Mouse (Mus musculus) heart, adult 8-10 months (tissue): Measurements from ENCODE around the gene Lyl1. TPM values are rescaled to one million over a fixed set of nuclear protein-coding genes. Genes with fewer than 3 reads are reported as not detected.

Source experiments
- DNase-seq: peaks from one replicate; pipeline ENCODE4 v3.0.0; 2022; ENCODE audit warnings: low spot score
- total RNA-seq, 4 experiments: library from RNA; stranded (reverse); gene quantifications; 2 replicates each; pipeline ENCODE4 v1.2.4; 2022

The Lyl1 gene
- total RNA-seq, 4 experiments from 2014 or later, result 3.5 to 4.8 (median 4.3) TPM

DNA sequence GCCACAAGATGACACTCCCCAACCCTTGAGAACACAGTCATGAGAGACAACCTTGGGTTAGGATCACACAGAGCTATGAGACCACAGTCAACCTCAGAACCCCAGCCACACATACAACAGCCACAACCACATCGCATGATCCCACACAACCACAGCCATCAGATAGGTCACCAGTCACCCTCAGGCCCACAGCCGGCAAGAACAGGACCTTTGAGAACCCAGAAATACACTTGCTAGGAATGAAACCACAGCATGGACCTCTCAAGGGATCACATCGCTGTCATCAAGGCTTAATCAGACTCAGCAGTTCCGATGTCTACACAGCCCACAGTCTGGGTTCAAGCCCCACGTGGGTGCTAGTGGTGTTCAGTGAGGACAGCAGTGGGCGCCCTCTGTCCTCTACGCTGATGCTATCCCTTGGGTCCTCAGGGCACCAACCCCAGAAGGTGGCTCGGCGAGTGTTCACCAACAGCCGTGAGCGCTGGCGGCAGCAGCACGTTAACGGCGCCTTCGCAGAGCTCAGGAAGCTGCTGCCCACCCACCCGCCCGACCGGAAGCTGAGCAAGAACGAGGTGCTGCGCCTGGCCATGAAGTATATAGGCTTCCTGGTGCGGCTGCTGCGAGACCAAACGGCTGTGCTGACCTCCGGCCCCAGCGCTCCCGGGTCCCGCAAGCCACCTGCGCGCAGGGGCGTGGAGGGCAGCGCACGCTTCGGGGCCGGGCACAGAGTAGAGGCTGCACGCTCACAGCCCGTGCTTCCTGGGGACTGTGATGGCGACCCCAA is 2.4 kb downstream of the Lyl1 start:
- DNase-seq, result no peak

DNA sequence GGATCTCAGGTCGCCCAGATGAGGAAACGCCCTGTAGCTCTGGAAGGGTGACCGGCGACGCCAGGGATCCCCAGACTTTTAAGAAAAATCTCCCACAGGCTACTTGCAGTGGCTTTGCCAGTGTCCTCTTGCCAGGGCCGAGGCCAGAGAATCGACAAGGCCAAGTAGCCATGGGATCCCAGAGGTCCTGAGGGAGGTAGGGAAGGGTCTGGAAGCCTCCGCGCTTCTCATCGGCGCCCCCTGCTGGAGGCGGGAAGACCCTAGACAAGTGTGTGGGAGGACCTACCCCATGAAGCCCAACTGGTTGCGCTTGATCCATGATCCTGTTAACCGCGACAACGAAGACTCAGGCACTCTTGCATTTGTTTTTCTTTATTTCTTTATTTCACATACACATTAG is 3.1 kb downstream of the Lyl1 start:
- DNase-seq, result peak; percentile 82

DNA sequence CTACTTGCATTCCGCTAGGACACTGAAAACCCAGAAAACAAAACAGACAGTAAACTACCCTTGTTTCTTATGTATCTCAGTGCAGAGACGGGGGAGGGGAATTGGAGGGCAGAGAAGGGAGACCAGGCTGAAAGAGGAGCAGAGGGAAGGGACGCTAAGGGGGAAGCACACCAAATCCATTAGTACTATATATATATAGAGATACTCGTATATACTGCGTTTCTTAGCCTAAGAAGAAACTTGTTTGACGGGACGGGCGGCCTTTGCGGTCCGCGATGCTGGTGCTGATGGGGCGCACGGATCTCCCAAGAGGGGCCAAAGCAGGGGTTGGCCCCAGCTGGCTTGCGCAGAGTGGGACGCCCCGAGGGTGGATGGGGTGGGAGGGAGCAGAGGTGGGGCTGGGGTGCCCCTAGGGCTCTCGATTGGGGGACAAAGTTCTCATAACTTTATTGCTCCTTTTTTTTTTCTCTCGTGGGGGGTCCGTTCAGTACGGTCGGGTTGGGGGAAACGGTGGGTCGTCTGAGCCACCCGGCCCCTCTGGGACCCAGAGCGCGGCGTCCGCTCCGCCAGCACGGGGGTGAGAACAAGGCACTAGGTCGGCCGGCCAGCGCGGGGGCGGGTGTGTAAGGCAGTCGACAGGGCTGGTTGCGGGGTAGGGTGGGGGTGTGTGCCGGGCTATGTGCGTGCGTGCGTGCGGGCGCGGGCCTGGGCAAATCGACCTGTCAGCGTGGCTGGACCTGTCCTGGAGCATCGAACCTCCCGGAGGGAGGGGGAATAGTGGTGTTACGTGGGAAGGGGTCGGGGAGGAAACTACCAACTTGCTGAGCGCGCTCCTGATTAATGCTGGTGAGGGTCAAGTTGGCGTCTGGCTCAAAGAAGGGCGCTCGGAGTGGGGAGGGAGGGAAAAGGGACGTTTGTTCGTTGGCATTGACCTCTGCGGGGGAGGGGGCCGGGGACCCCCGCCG is 3.9 kb downstream of the Lyl1 start:
- no peak for DNase-seq

DNA sequence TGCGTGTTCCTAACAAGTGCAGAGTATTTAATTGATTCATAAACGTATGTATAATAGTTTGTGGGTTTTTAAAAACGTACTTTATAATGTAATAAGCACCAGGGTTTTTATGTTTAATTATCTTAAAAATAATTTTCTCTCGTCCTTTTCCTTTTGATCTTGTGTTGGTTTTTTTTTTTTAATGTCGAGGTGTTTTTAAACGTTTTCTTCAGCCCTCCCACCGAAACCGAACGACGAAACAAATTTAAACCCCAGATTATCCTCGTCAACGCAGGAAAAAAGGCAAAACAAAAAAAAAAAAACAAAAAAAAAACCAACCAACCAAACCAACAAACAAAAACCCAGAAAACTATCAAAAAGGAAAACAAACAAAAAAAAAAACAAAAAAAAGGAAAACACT is 4.7 kb downstream of the Lyl1 start:
- no peak for DNase-seq

DNA sequence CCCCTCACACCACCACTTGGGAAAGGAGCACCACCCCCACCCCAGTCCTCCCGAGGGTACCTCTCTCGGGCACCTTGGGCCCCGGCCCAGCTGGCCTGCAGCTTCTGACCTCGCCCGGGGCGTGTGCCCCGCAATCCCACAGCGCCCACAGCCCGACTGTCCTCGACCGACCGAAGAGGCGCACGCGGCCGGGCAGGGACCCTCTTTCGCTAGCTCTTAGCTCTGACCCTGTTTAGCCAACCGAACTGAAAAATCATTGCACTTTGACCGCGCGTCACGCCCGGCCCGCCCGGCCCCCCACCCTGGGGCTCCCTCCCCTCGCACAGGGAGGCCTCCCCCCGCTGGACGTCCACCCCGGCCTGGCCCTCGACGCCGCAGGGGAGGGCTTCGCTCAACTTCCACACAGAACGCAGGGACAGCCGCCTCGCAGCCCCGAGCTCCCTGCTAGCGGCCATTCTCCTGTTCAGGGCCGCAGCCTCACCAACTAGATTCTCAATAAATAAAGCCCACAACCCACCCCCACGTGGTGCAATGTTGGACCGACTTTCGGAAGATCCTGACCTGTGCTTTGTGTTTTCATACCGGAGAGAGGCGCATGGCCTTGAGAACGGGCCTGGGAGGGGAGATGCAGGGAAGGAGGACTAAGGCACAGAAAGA is 5.5 kb downstream of the Lyl1 start:
- DNase-seq, result no peak

DNA sequence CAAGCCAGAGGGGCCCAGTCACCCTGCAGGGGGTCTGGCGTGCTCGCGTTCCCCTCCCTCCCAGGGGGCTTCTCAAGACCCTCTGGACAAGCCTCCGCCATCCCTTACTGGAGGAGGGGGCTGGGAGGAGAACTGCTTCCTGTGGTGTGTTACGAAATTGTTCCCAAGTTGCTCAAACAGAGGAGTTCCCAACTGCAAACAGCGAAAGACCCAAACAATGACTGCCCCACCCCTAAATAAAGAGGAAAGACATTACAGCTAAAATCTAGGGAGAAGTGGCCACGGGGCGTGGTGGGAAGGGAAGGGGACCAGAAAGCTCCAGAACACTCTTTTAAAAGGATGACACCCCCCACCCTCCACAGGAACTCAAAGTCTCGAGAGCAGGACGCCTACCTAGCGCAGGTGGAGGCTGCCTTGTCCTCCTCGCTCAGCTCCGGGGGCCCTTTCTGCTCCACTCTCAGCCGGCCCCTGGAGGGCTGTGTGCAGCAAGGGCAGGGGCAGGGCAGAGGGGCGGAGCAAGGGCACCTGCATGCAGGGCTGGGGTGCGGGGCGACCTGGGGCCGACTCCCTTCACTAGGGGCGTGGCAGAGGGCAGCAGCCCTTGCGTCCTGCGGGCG is 6.1 kb downstream of the Lyl1 start:
- no peak for DNase-seq

DNA sequence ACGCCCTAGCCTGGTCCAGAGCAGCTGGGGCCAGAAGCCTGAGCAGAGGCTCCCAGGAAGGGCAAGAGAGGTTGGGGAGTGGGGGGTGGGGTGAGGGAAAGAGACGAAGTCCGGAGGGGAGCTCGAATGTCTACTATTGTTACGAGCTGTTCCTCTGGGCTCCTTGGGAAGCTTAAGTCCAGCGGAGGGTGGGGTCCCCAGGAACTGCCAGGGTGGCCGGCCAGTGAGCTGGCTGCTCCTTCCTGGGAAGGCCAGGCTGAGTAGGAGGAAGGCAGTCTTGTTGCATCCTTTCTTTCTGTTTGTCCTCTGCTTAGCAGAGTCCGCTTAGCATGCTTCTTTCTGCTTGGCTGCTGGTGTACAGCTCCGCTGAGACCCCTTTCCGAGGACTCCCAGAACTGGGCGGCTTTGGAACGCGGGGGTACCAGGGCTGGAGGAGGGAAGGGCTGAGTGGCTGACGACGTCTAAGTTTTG is 6.8 kb downstream of the Lyl1 start:
- no peak for DNase-seq

DNA sequence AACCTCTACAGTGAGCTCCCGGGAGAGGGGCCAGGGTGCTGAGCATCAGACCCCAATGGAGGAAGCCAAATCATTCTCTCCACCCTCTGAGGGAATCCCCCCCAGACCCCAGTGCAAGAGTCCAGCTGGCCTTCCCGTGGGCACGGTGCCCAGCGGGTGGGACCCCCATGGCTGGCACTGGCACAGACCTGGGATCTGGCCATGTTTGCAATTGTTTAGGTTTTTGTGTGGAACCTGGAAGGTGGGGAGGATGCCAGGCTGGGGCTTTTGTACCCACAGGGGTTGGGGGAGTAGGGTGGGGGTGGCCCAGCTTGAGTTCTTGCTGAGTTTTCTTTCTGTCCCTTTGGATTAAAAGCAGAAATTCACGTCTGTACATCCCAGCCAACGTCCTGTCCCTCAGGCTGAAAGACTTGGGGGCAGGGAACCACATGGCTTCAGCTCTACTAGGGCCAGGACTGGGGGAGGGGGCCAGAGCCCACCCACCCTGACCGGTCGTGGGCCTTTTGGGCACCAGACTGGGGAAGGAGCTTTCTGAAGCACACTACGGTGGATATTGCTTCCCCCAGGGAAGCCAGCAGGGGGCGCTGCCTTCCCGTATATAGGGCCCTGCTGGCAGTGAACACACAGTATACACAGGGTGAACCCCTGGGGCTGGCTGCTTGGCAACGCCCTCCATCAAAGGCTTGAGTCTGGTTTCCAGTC is 7.7 kb downstream of the Lyl1 start:
- peak; percentile 86 for DNase-seq

DNA sequence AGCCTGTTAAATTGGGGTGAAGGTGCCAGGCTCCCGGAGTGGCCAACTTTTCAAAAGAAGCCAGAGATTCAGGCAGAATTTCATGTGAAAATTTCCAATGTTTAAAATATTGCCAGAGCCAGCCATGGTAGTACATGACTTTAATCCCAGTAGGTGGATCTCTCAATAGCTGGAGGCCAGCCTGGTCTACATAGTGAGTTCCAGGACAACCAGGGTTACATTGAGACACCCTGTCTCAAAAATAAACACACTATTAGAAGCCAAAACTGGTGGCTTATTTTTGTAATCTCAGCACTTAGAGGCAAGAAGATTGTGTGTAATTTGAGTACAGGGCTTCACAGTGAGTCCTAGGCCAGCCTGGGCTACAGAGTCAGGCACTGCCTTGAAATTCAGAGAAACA is 8.7 kb downstream of the Lyl1 start:
- DNase-seq, result no peak

DNA sequence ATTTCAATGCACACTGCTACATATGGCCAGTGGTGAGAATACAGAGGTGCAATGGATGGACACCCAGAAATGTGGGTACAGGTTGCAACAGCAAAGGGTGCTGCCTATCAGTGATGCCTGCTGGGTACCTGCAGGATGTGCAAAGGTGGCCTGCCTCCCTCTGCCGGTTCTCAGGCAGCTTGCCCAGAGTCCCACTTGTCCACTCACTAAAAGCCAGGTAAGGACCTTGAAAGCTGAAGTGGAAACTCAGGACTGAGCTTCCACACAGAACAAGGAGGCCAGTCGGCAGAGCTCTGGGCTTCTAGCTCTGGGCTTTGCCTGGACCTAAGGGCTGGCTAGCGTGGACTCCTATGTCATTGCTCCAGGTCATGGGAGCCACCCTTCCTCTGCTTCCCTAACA is 10.1 kb downstream of the Lyl1 start:
- no peak for DNase-seq

DNA sequence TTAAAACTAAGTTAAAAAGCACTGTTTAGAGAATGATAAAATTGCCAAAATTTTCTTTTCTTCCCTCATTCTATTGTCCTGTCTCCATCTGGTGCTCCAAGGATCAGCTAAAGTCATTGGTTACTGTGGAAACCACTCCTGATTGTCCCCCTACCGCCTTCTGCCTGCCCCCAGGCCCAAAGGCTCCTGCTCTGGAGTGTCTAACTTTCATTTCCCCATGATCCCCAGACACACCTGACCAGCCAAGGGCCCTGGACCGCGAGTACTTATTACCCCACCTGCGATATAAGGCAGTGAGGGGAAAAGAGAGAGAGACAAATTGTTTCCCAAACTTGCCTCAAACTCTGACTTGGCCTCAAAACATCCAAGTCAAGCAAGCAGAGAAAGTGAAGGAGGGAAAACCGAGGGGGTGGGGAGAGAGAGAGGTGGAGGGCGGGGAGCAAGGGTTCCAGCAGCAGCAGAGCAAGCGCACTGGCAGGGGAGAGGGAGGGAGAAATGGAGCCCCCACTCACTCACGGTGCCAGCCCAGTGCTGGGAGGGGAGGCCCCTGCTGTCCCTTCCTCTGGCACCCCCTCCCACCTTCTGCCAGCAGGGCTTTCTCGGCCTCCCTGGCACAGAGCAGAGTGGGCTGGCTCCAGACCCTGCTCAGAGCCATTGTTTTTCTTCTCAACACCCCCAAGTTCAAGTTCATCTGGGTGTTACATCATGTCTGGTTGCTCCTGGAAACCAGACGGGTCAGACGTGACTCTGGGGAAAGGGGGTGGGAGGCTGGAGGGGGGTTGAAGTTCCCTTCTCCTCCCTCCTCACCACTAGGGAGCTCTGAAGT is 10.9 kb downstream of the Lyl1 start:
- DNase-seq, result no peak

DNA sequence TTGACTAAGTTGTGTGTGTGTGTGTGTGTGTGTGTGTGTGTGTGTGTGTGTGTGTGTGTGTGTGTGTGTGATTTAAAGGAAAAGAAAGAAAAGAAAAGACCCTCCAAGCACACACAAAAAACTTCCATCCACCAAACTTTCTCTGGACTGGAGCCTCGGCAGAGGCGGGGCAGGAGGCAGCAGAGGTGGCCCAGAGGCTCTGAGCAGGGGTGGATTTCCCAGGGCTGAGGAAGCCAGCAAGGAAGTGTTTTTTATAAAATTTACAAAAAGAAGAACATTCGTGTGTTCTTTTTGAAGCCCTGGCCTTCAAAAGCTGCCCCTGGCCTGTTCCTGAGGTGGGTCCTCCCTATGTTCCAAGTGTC is 11.5 kb downstream of the Lyl1 start:
- DNase-seq, result no peak

DNA sequence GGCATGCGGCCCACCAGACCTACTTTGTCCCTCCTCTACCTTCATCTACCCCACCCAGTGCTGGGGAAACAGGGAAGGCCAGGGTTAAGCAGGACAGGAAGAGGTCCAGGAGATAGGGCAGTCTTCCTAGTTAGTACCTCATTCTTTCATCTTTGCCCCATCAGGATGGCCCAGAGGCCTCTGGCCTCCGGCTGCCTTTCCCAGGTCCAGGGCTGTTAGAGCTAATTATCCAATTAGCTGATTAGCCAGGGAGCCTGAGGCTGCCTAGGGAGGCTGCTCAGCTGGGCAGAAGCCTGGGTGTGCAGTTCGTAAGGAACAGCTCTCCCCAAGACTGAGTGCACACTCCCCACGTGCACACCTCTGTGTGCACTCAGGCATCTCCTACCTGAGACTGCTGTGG is 12.1 kb downstream of the Lyl1 start:
- no peak for DNase-seq

DNA sequence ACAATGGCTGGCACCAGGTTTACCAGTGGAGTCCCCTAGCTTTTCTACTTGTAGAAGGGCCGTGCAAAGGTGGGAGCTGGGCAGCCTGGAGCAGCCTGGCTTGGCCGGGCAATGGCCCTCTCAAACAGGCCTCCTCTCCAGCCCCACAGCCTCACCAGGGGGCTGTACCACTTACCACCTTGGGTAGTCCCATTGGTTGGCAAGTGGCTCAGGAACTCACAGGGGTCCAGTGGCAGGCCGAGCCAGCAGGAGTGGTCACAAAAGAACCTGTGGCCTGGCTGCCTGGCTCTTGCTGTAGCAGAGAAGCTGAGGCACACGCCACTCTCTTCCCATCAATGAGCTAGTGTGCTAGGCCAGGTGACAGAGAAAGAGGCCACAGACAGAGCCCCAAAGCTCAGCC is 12.9 kb downstream of the Lyl1 start:
- no peak for DNase-seq

DNA sequence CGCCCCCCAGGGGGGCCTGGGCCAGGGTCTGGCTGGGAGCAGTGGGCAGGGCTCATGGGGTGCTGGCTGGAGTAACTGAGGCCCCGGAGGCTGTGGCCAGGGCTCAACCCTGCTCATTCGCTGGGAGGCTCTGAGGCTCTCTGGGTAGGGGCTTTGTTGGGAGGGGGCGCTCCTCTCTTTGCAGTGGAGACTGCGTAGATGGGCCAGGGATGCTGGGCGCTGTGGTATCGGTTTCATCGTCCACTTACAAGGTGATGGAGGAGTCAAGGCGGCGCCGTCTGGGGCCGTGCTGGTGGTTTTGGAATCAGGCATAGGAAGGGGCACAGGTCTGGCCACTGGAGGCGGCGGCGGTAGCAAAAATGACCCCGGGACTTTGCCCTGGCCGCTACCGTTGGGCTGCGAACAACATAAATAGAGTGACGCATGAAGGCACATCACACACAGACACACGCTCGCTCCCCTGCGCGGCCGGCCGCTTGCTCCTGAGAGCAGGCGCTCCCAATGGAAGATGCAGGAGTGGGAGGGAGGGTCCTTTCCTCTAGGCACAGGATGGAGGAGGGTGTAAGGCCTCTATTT is 14.7 kb downstream of the Lyl1 start:
- no peak for DNase-seq

DNA sequence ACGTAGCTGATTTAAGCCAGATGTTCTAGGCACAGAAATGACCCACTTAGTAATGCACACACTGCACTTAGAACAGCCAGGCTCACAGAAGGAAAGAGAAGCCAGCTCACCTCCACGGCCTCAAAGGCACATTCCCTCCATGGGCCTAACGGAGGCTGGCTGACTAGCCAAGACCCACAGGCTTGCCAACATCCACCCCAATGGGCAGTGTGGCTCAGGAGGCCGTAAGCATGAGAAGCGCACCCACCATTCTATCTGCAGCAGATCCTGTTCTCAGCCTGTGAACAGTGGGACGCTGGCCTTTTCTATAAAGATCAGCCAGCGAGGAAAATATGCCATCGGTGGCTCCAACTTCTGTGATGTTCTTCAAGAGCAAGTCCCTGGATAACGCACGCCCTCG is 15.5 kb downstream of the Lyl1 start:
- DNase-seq, result no peak

DNA sequence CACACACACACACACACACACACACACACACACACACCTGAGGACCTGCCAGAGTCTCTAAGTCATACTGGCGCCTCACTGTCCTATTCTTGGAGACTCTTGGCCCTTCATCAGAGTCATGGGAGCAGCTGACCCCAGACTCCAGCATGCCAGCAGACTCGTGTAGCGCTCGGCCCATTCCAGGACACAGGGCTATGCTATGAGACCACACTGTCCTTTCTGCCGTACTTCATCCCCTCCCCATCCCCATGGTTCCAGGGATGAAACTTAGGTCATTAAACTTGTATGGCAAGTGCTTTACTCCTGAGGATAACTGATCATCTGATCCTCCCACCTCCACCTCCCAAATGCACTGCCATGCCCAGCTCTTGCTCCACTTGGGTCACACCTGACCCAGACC is 17.2 kb downstream of the Lyl1 start:
- DNase-seq, result no peak

DNA sequence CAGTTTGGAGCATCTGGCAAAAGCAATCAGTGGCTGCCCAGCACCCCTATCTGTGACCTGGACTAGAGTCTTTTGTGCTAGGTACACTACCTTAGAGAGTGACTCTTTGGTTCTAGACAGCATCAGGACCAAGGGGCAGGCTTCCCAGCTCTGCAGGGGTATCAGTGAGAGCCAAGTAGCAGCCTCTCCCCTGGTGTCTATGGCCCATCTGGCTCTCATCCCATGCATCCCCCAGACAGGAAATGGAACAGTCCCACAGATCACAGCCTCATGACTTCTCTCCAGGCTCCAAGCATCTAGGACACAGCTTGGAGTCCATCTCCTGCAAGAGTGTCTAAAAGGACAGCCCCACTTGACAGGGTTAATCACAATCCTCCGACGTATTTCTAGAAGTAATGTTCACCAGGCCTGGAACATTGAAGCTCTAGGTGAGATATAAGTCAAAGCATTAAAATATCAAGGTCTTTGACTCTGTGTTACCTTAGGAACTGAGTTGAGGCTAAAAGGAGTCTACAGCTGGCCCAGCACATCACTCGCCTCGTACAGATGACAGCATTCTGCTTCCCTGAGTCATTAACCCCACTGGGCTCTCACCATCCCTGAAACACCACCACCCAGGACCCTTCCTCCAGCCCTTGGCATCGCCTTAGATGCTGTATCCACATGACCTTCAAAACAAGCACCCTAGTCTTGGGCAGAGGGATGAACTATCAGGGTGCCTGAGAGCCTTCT is 17.9 kb downstream of the Lyl1 start:
- DNase-seq, result no peak

DNA sequence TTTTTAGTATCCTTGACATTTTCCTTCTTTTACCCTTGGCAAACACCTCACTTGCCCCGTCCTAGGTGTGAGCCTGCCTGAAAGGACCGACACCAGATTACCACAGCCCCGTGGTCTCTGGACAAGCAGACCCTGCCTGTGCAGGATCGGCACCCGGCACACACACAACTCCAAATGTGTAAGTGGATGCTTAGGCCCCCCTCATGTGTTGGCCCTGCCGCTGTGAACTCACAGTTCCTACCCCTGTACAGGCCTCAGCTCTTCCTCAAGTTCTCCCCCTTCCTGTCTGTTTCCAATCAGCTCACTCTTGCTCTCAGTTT is 21.2 kb downstream of the Lyl1 start:
- no peak for DNase-seq
